Mouse (Mus musculus) cortical plate, adult 2 months (tissue): ENCODE results near the gene St8sia4.

Experiments used
- CTCF ChIP-seq: fragments of 200-500 bp; IDR thresholded peaks from 2 replicates; pipeline ENCODE4 v1.5.1; 2011; ENCODE audit warnings: mild to moderate bottlenecking, control low read depth, low read length; ENCODE audit not compliant: insufficient read depth; ENCODE audit errors: extremely low read depth
- POLR2A ChIP-seq: fragments of 200-500 bp; IDR thresholded peaks from 2 replicates; pipeline ENCODE4 v1.6.1; 2011; ENCODE audit warnings: mild to moderate bottlenecking, low read length, control low read depth; ENCODE audit not compliant: insufficient read depth; ENCODE audit errors: extremely low read depth

DNA sequence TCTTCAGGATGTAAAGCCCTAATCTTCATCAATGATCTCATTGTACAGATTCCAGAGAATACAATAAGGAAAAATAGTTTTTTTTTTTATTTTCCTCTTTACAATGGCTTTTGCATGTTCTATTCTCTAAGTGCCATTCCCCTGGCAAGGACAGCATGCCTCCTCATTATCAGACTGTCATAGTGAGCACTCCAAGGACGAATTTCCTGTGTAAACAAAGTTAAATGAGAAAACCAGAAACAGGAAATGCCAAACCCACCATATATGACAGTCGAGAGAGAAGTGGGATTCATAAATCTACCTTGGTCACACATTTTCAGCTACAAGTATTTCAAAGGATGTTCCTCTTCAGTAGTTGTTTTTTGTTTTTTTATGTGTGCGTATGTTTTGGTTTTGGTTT, 49.2 kb downstream of the St8sia4 start:
- TF ChIP-seq POLR2A, result no peak
- no peak for TF ChIP-seq CTCF
